Mouse (Mus musculus) C2C12 (cell line): ENCODE data around the gene Dazap2. TPM values are rescaled to one million over a fixed set of nuclear protein-coding genes. Genes with fewer than 3 reads are reported as not detected.

ENCODE experiments used
- H3K27me3 ChIP-seq: one replicate; pipeline ENCODE4 v1.6.1; 2011; ENCODE audit not compliant: control insufficient read depth, insufficient read depth, insufficient read length
- H3K36me3 ChIP-seq: one replicate; pipeline ENCODE4 v1.6.1; 2011; ENCODE audit not compliant: control insufficient read depth, insufficient read depth
- H3K4me3 ChIP-seq: one replicate; pipeline ENCODE4 v1.5.1; 2011; ENCODE audit warnings: mild to moderate bottlenecking, control low read depth; ENCODE audit not compliant: poor library complexity, insufficient read depth, severe bottlenecking
- H3K79me2 ChIP-seq: one replicate; pipeline ENCODE4 v1.6.1; 2011; ENCODE audit not compliant: control insufficient read depth, insufficient read depth
- H3K79me3 ChIP-seq: one replicate; pipeline ENCODE4 v1.6.1; 2011; ENCODE audit warnings: low read depth, control low read depth
- H3ac ChIP-seq: one replicate; pipeline ENCODE3; 2011; ENCODE audit warnings: low read depth; ENCODE audit not compliant: control insufficient read depth, insufficient read length
- CEBPB ChIP-seq: IDR thresholded peaks from one replicate; pipeline ENCODE4 v1.6.1; 2011; ENCODE audit warnings: low read depth, mild to moderate bottlenecking, control low read depth, moderate library complexity
- CTCF ChIP-seq: IDR thresholded peaks from one replicate; pipeline ENCODE4 v1.5.1; 2011; ENCODE audit not compliant: control insufficient read depth, insufficient read depth, insufficient read length
- FOSL1 ChIP-seq: IDR thresholded peaks from one replicate; pipeline ENCODE4 v1.8.0; 2011; ENCODE audit warnings: mild to moderate bottlenecking, low read length; ENCODE audit not compliant: poor library complexity, insufficient read depth, severe bottlenecking
- MAX ChIP-seq: IDR thresholded peaks from one replicate; pipeline ENCODE4 v1.6.1; 2011; ENCODE audit warnings: mild to moderate bottlenecking, control low read depth
- MYOD1 ChIP-seq: IDR thresholded peaks from one replicate; pipeline ENCODE4 v1.6.1; 2011; ENCODE audit warnings: low read depth; ENCODE audit not compliant: control insufficient read depth, insufficient read length
- MYOG ChIP-seq: IDR thresholded peaks from one replicate; pipeline ENCODE4 v1.6.1; 2011; ENCODE audit not compliant: control insufficient read depth, insufficient read length; ENCODE audit errors: extremely low read depth
- USF1 ChIP-seq: IDR thresholded peaks from one replicate; pipeline ENCODE4 v1.6.1; 2011; ENCODE audit warnings: low read depth, mild to moderate bottlenecking, control low read depth, moderate library complexity
- polyA plus RNA-seq: library from polyadenylated mRNA; unstranded; fragments of >200 nt; fragmentation: generic; extraction: Trizol; gene quantifications from one replicate; pipeline ENCODE4 v1.2.1, GENCODE M21; 2012; ENCODE audit warnings: missing spikeins

Dazap2 gene
- polyA plus RNA-seq, 1 experiment, result 142 TPM

DNA sequence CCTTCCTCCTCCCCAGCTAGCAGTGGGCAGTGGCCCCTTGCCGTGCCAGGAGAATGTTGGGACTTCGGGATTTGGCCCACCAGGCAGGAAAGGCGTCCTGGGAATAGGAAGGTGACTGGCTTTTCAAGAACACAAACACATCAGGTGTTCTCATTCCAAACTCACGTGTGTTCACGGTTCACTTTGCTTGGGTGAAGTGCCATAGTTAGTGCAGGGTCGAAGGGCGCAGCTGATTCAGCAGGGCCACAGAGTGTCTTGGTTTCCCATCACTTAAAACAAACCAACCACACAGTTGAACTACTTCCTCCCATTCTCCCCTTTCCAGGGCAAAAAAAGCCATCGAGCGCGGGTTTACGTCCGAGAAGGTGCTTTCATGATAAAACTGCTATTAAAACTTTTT is 39.8 kb upstream of the Dazap2 start:
- Histone ChIP-seq H3K79me3 (no peaks in the 10 kb centered on the region), H3K79me2 (no peaks in the 10 kb centered on the region), H3ac (no peak overlapping the region), H3K36me3 (no peaks in the 10 kb centered on the region), H3K27me3 (no peaks in the 10 kb centered on the region), H3K4me3 (no peak overlapping the region)
- TF ChIP-seq MAX (no peak), MYOD1 (no peak), CEBPB (no peak), MYOG (no peak)

- Histone ChIP-seq H3K79me2 (no peaks in the 10 kb centered on the region), H3K79me3 (no peaks in the 10 kb centered on the region), H3ac (no peak overlapping the region), H3K4me3 (no peak overlapping the region), H3K27me3 (no peaks in the 10 kb centered on the region), H3K36me3 (no peaks in the 10 kb centered on the region)
- peak; percentile 63 for TF ChIP-seq USF1
- TF ChIP-seq FOSL1, result no peak
These were observed 38.8 kb upstream of the Dazap2 start for GRCm38 (mm10) chr15:100576392-100576791.

- no peaks in the 10 kb centered on the region for H3K27me3 ChIP-seq
- H3K36me3 ChIP-seq, result no peaks in the 10 kb centered on the region
- H3K4me3 ChIP-seq, result no peak overlapping the region
- H3K79me2 ChIP-seq, result no peaks in the 10 kb centered on the region
- H3ac ChIP-seq, result no peak overlapping the region
- H3K79me3 ChIP-seq, result no peaks in the 10 kb centered on the region
- TF ChIP-seq CTCF (no peak), FOSL1 (no peak)
These were observed 38.3 kb upstream of the Dazap2 start for GRCm38 (mm10) chr15:100576810-100577209.

- TF ChIP-seq MYOG (no peak), FOSL1 (no peak), CEBPB (no peak), CTCF (no peak)
- Histone ChIP-seq H3K27me3 (no peaks in the 10 kb centered on the region), H3ac (no peak overlapping the region), H3K4me3 (no peak overlapping the region), H3K36me3 (no peaks in the 10 kb centered on the region), H3K79me2 (no peaks in the 10 kb centered on the region), H3K79me3 (no peaks in the 10 kb centered on the region)
These were observed 37.2 kb upstream of the Dazap2 start for GRCm38 (mm10) chr15:100577972-100578371.

DNA sequence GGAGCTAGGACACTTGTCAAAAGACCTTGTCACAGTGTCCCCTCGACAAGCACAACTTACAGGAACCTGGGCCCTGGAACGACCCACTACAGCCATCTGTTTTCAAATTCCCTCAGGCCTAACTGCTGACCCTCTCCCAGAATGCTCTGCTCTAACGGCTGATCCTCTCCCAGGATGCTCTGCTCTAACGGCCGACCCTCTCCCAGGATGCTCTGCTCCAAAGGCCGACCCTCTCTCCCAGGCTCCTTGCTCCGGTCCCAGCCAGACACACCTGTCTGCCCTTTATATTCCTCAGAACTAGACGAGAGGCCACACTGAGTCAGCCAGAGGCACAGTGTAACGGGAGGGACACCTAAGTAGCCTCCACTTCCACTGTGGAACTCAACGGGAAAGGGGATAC is 35.0 kb upstream of the Dazap2 start:
- H3K79me3 ChIP-seq, result no peaks in the 10 kb centered on the region
- TF ChIP-seq FOSL1, result no peak
- TF ChIP-seq USF1, result no peak
- TF ChIP-seq CTCF, result no peak
- no peak for TF ChIP-seq MAX
- no peak for TF ChIP-seq CEBPB
- TF ChIP-seq MYOG, result no peak
- TF ChIP-seq MYOD1, result no peak
- no peak overlapping the region for H3K4me3 ChIP-seq
- H3K27me3 ChIP-seq, result no peaks in the 10 kb centered on the region
- no peak overlapping the region for H3ac ChIP-seq
- H3K79me2 ChIP-seq, result no peaks in the 10 kb centered on the region
- H3K36me3 ChIP-seq, result no peaks in the 10 kb centered on the region

GRCm38 (mm10) chr15:100585931-100586330 is 29.2 kb upstream of the Dazap2 start:
- no peaks in the 10 kb centered on the region for H3K79me2 ChIP-seq
- TF ChIP-seq MYOG (no peak), CTCF (no peak), USF1 (no peak), CEBPB (no peak), MYOD1 (no peak)
- H3K36me3 ChIP-seq, result no peaks in the 10 kb centered on the region
- H3K79me3 ChIP-seq, result no peaks in the 10 kb centered on the region
- no peak overlapping the region for H3ac ChIP-seq
- H3K27me3 ChIP-seq, result no peaks in the 10 kb centered on the region
- H3K4me3 ChIP-seq, result no peak overlapping the region

DNA sequence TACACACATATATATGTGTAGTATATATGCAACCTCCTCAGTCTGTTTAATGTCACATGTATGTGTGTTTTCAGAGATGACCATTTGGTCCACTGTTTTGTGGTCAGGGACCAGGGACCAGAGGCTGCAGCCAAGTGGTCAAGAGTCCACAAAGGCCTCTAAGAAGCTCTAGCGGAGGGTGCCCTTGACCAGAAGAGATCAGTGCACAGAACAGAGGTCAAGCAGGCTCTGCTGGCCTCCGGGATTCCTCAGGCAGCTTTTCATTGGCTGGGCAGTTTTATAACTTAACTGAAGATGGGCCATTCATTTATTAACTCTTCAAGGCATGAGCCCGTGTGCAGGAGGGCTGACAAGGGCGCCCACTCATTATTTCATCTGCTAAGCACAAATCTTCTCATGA is 28.0 kb upstream of the Dazap2 start:
- H3K79me2 ChIP-seq, result no peaks in the 10 kb centered on the region
- TF ChIP-seq MYOD1, result no peak
- no peak for TF ChIP-seq MAX
- TF ChIP-seq MYOG, result no peak
- TF ChIP-seq CEBPB, result no peak
- no peak for TF ChIP-seq CTCF
- no peak for TF ChIP-seq USF1
- TF ChIP-seq FOSL1, result no peak
- H3K4me3 ChIP-seq, result no peak overlapping the region
- H3ac ChIP-seq, result no peak overlapping the region
- no peaks in the 10 kb centered on the region for H3K79me3 ChIP-seq
- no peaks in the 10 kb centered on the region for H3K27me3 ChIP-seq
- no peaks in the 10 kb centered on the region for H3K36me3 ChIP-seq
